Mouse (Mus musculus) left cerebral cortex, adult 2 months (tissue): ENCODE measurements around the gene Itgb5. TPM values are rescaled to one million over a fixed set of nuclear protein-coding genes. Genes with fewer than 3 reads are reported as not detected.
A peak's percentile ranks its signal among the peaks of the same experiment; 100 is the strongest.

Source experiments
- DNase-seq, 2 experiments: peaks; one replicate each; pipeline ENCODE4 v3.0.0; 2021 to 2022; ENCODE audit warnings: low spot score in 2 of 2, mixed read lengths in 1 of 2; ENCODE audit errors: extremely low spot score in 1 of 2
- H3K27ac ChIP-seq: fragments of 200-600 bp; 2 replicates; pipeline ENCODE4 v1.8.1; 2022
- H3K4me3 ChIP-seq: fragments of 200-600 bp; 2 replicates; pipeline ENCODE4 v1.8.1; 2022
- CTCF ChIP-seq: fragments of 200-600 bp; IDR thresholded peaks from 2 replicates; pipeline ENCODE4 v1.8.1; 2022; ENCODE audit warnings: antibody characterized with exemption, mild to moderate bottlenecking, moderate library complexity
- intact Hi-C: fragments of 180-260 bp; cut with DNase I; formaldehyde crosslinking; loops from one replicate; pipeline ENCODE4 v1.15.1; 2025
- total RNA-seq, 2 experiments: library from RNA; stranded (reverse); gene quantifications; 2 replicates each; pipeline ENCODE4 v1.2.3; 2021

Gene Itgb5
- total RNA-seq, 2 experiments from 2014 or later: 36.0 to 36.8 TPM

GRCm38 (mm10) chr16:33895690-33896089, 66.2 kb downstream of the Itgb5 start:
- Histone ChIP-seq H3K27ac (no peak overlapping the region; the same call in 1 of the 2 replicates), H3K4me3 (no peak overlapping the region)
- intact Hi-C loops: no loop called here
- TF ChIP-seq CTCF: no peak
- DNase-seq: no peak

- Histone ChIP-seq H3K4me3 (no peak overlapping the region), H3K27ac (no peak overlapping the region)
- no peak for TF ChIP-seq CTCF
- intact Hi-C loops: no loop called here
- DNase-seq: no peak
These were observed 67.3 kb downstream of the Itgb5 start for GRCm38 (mm10) chr16:33896801-33897200.

GRCm38 (mm10) chr16:33903664-33904441, 74.4 kb downstream of the Itgb5 start:
- no peak for DNase-seq
- no peak for TF ChIP-seq CTCF
- intact Hi-C loops: no loop called here
- H3K4me3 ChIP-seq: no peak overlapping the region
- no peak overlapping the region for H3K27ac ChIP-seq

- no peak for DNase-seq
- intact Hi-C loops: no loop called here
- TF ChIP-seq CTCF: no peak
- no peak overlapping the region for H3K4me3 ChIP-seq
- no peak overlapping the region for H3K27ac ChIP-seq
These were observed 75.1 kb downstream of the Itgb5 start for GRCm38 (mm10) chr16:33904553-33904952.

GRCm38 (mm10) chr16:33908239-33908638, 78.8 kb downstream of the Itgb5 start:
- intact Hi-C loops: no loop called here
- Histone ChIP-seq H3K4me3 (no peak overlapping the region), H3K27ac (no peak overlapping the region)
- DNase-seq: no peak
- no peak for TF ChIP-seq CTCF

GRCm38 (mm10) chr16:33914997-33915396, 85.5 kb downstream of the Itgb5 start:
- DNase-seq: no peak
- no peak overlapping the region for H3K4me3 ChIP-seq
- intact Hi-C loops: no loop called here
- no peak for TF ChIP-seq CTCF
- no peak overlapping the region for H3K27ac ChIP-seq

- intact Hi-C loops: no loop called here
- TF ChIP-seq CTCF: no peak
- no peak for DNase-seq
- no peak overlapping the region for H3K4me3 ChIP-seq
- no peak overlapping the region for H3K27ac ChIP-seq
These were observed 87.2 kb downstream of the Itgb5 start for GRCm38 (mm10) chr16:33916473-33917251.

GRCm38 (mm10) chr16:33917390-33917789, 87.9 kb downstream of the Itgb5 start:
- TF ChIP-seq CTCF: no peak

GRCm38 (mm10) chr16:33917926-33918325, 88.5 kb downstream of the Itgb5 start:
- no peak for TF ChIP-seq CTCF
- Histone ChIP-seq H3K4me3 (no peak overlapping the region), H3K27ac (no peak overlapping the region)
- no peak for DNase-seq
- intact Hi-C loops: no loop called here

More at GRCm38 (mm10) chr16:33917390-33917789, 87.9 kb downstream of the Itgb5 start:
- DNase-seq: no peak
- no peak overlapping the region for H3K27ac ChIP-seq
- intact Hi-C loops: no loop called here
- H3K4me3 ChIP-seq: no peak overlapping the region

GRCm38 (mm10) chr16:33921514-33921913, 92.0 kb downstream of the Itgb5 start:
- H3K27ac ChIP-seq: no peak overlapping the region; the same call in 1 of the 2 replicates
- no peak for TF ChIP-seq CTCF
- intact Hi-C loops: no loop called here
- no peak for DNase-seq
- no peak overlapping the region for H3K4me3 ChIP-seq

GRCm38 (mm10) chr16:33922111-33923000, 92.9 kb downstream of the Itgb5 start:
- no peak for DNase-seq
- TF ChIP-seq CTCF: no peak
- intact Hi-C loops: no loop called here
- peak overlapping the region; percentile 28; the same call in 1 of the 2 replicates for H3K27ac ChIP-seq
- no peak overlapping the region for H3K4me3 ChIP-seq
